Mouse (Mus musculus) kidney, embryonic 14.5 days (tissue): Measurements from ENCODE around the gene Rock2. TPM values are rescaled to one million over a fixed set of nuclear protein-coding genes. Genes with fewer than 3 reads are reported as not detected.

Experiments
- ATAC-seq: fragments of 200-750 bp; cut with Nextera tagmentation; 2 replicates; pipeline ENCODE4 v1.8.0; 2017; ENCODE audit warnings: moderate number of reproducible peaks, mild to moderate bottlenecking, moderate TSS enrichment, moderate library complexity; ENCODE audit not compliant: low FRiP score, low TSS enrichment
- H3K27ac ChIP-seq: fragments of 300-500 bp; sonication (generic); 2 replicates; pipeline ENCODE4 v1.5.1; 2014; ENCODE audit warnings: low read depth, mild to moderate bottlenecking, low read length, moderate library complexity, mixed read lengths
- H3K27me3 ChIP-seq: fragments of 300-500 bp; sonication (generic); 2 replicates; pipeline ENCODE4 v1.6.1; 2014; ENCODE audit warnings: mild to moderate bottlenecking, low read length; ENCODE audit not compliant: control insufficient read depth, insufficient read depth
- H3K36me3 ChIP-seq: fragments of 300-500 bp; sonication (generic); 2 replicates; pipeline ENCODE4 v1.6.1; 2014; ENCODE audit warnings: low read length, mixed read lengths; ENCODE audit not compliant: control insufficient read depth, insufficient read depth
- H3K4me1 ChIP-seq: fragments of 300-500 bp; sonication (generic); 2 replicates; pipeline ENCODE4 v1.6.1; 2014; ENCODE audit warnings: low read length, mixed read lengths; ENCODE audit not compliant: control insufficient read depth, insufficient read depth
- H3K4me2 ChIP-seq: fragments of 300-500 bp; sonication (generic); replicated peaks from 2 replicates; pipeline ENCODE4 v1.6.1; 2014; ENCODE audit warnings: low read depth, mild to moderate bottlenecking, low read length
- H3K4me3 ChIP-seq: fragments of 300-500 bp; sonication (generic); 2 replicates; pipeline ENCODE4 v1.5.1; 2014; ENCODE audit warnings: mild to moderate bottlenecking, low read length
- H3K9ac ChIP-seq: fragments of 300-500 bp; sonication (generic); 2 replicates; pipeline ENCODE4 v1.6.1; 2014; ENCODE audit warnings: low read depth, mild to moderate bottlenecking, low read length, moderate library complexity
- H3K9me3 ChIP-seq: fragments of 300-500 bp; sonication (generic); 2 replicates; pipeline ENCODE4 v1.6.1; 2016; ENCODE audit warnings: low read length; ENCODE audit not compliant: control insufficient read depth
- WGBS: fragments of 180-500 bp; shearing (Covaris S2); extraction: QIAGEN DNeasy Blood & Tissue Kit; methylation state at CpG from one replicate; pipeline ENCODE4 v1.1.7; 2014; 5-methylcytosine and 5-hydroxymethylcytosine counted together
- polyA plus RNA-seq: library from polyadenylated mRNA; unstranded; fragments of >200 nt; fragmentation: Nextera tagmentation; extraction: Ambion mirVana; gene quantifications from 2 replicates; pipeline ENCODE4 v1.2.1, GENCODE M21; 2014

Gene Rock2
- polyA plus RNA-seq, 1 experiment from 2014 or later, result 22.3 TPM

- Histone ChIP-seq H3K4me1 (no peaks in the 10 kb centered on the region), H3K27me3 (no peaks in the 10 kb centered on the region), H3K9ac (no peak overlapping the region), H3K4me3 (no peak overlapping the region), H3K27ac (no peak overlapping the region), H3K9me3 (no peaks in the 10 kb centered on the region), H3K4me2 (no peak overlapping the region), H3K36me3 (peaks cover 15% of the 10 kb centered on the region)
- no peak for ATAC-seq
- 93% methylated on average over 3 of the region's 3 CpGs for WGBS
These were observed 47.3 kb downstream of the Rock2 start for GRCm38 (mm10) chr12:16941976-16942375.

DNA sequence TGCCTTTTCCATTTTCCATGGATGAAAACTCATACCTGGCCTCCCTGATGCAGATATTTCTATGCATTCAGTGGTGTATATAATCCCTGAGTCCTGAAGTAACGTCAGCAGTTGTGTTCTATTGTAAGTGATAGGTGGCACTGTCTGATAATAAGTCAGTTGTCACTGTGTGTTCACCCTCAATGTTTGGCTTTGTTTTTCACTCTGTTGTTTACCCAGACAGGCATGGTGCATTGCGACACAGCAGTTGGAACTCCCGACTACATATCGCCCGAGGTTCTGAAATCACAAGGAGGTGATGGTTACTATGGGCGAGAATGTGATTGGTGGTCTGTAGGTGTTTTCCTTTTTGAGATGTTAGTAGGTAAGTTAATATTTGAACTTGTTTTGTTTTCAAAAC lies 53.5 kb downstream of the Rock2 start:
- H3K27ac ChIP-seq, result no peak overlapping the region
- WGBS, result 93% methylated on average over 6 of the region's 6 CpGs
- H3K4me1 ChIP-seq, result no peaks in the 10 kb centered on the region
- H3K9me3 ChIP-seq, result no peaks in the 10 kb centered on the region
- H3K27me3 ChIP-seq, result no peaks in the 10 kb centered on the region
- no peak for ATAC-seq
- no peak overlapping the region for H3K4me2 ChIP-seq
- H3K9ac ChIP-seq, result no peak overlapping the region
- H3K4me3 ChIP-seq, result no peak overlapping the region
- H3K36me3 ChIP-seq, result peaks cover 22% of the 10 kb centered on the region

GRCm38 (mm10) chr12:16958851-16959250 lies 64.2 kb downstream of the Rock2 start:
- Histone ChIP-seq H3K9me3 (no peaks in the 10 kb centered on the region), H3K4me1 (no peaks in the 10 kb centered on the region), H3K27ac (no peak overlapping the region), H3K9ac (no peak overlapping the region), H3K36me3 (peaks cover 55% of the 10 kb centered on the region), H3K27me3 (no peaks in the 10 kb centered on the region), H3K4me2 (no peak overlapping the region), H3K4me3 (no peak overlapping the region)
- WGBS, result 74% methylated on average over 1 of the region's 1 CpGs
- no peak for ATAC-seq

- Histone ChIP-seq H3K36me3 (peaks cover 45% of the 10 kb centered on the region), H3K4me3 (no peak overlapping the region), H3K9ac (no peak overlapping the region), H3K9me3 (no peaks in the 10 kb centered on the region), H3K27me3 (no peaks in the 10 kb centered on the region), H3K4me2 (no peak overlapping the region), H3K27ac (no peak overlapping the region), H3K4me1 (no peaks in the 10 kb centered on the region)
- 87% methylated on average over 2 of the region's 2 CpGs for WGBS
- ATAC-seq, result no peak
These were observed 68.7 kb downstream of the Rock2 start for GRCm38 (mm10) chr12:16963354-16963753.

DNA sequence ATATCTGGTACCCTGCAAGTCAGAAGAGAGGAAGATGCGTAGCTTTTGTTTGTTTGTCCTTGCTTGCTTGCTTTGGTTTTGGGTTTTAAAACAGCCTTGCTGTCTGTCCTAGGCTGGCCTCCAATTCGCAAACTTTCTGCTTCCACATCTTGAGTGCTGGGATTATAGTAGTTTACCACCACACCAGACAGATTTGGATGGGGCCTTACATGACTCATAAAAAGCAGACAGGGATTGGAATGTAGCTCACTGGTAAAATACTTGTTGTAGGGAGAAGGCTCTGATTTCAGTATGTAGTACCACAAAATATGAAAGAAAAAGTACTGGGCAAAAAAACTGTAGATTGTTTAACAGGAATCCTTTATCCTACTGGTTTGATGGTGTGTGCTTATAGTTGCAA lies 72.1 kb downstream of the Rock2 start:
- Histone ChIP-seq H3K4me1 (no peaks in the 10 kb centered on the region), H3K27me3 (no peaks in the 10 kb centered on the region), H3K4me3 (no peak overlapping the region), H3K36me3 (peaks cover 46% of the 10 kb centered on the region), H3K27ac (no peak overlapping the region), H3K4me2 (no peak overlapping the region), H3K9me3 (no peaks in the 10 kb centered on the region), H3K9ac (no peak overlapping the region)
- WGBS, result 96% methylated on average over 2 of the region's 2 CpGs
- no peak for ATAC-seq

GRCm38 (mm10) chr12:16977120-16977519 lies 82.4 kb downstream of the Rock2 start:
- H3K36me3 ChIP-seq, result peaks cover 83% of the 10 kb centered on the region
- ATAC-seq, result no peak

DNA sequence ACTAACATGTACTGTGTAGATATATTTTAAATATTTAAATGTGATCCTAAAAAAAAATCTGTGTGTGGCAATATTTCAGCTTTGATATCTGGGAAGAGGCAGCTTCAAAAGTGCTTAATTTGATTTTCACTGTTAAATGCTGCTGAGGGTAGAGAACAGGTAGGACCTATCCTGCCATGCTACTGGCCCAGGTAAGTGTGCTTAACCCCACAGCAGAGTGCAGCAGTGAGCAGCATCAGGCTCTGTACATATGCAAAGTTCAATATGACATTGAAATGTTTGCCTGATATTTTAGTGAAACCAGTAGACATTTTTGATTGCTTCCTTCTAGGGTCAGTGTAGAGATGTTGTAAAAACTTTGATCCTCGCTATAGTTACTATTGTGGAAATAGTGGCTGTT lies 91.1 kb downstream of the Rock2 start:
- Histone ChIP-seq H3K4me3 (no peak overlapping the region), H3K4me1 (no peaks in the 10 kb centered on the region), H3K9me3 (no peaks in the 10 kb centered on the region), H3K27ac (no peak overlapping the region), H3K27me3 (no peaks in the 10 kb centered on the region), H3K4me2 (no peak overlapping the region), H3K36me3 (peaks cover 29% of the 10 kb centered on the region), H3K9ac (no peak overlapping the region)
- ATAC-seq, result no peak
- 89% methylated on average over 1 of the region's 1 CpGs for WGBS

More at GRCm38 (mm10) chr12:16977120-16977519, 82.4 kb downstream of the Rock2 start:
- H3K4me2 ChIP-seq, result no peak overlapping the region
- no peak overlapping the region for H3K9ac ChIP-seq
- no peak overlapping the region for H3K4me3 ChIP-seq
- no peaks in the 10 kb centered on the region for H3K9me3 ChIP-seq
- H3K27me3 ChIP-seq, result no peaks in the 10 kb centered on the region
- no peak overlapping the region for H3K27ac ChIP-seq
- H3K4me1 ChIP-seq, result no peaks in the 10 kb centered on the region

- Histone ChIP-seq H3K4me1 (no peaks in the 10 kb centered on the region), H3K9me3 (no peaks in the 10 kb centered on the region), H3K36me3 (peaks cover 7% of the 10 kb centered on the region; the same call in 1 of the 2 replicates), H3K9ac (no peak overlapping the region), H3K27ac (no peak overlapping the region), H3K4me3 (no peak overlapping the region), H3K4me2 (no peak overlapping the region), H3K27me3 (no peaks in the 10 kb centered on the region)
- ATAC-seq, result no peak
- 85% methylated on average over 2 of the region's 2 CpGs for WGBS
These were observed 96.7 kb downstream of the Rock2 start for GRCm38 (mm10) chr12:16991376-16991775.

GRCm38 (mm10) chr12:16992355-16992754 lies 97.7 kb downstream of the Rock2 start:
- Histone ChIP-seq H3K4me2 (no peak overlapping the region), H3K9ac (no peak overlapping the region), H3K27ac (no peak overlapping the region), H3K36me3 (peaks cover 2% of the 10 kb centered on the region; the same call in 1 of the 2 replicates), H3K4me1 (no peaks in the 10 kb centered on the region), H3K27me3 (no peaks in the 10 kb centered on the region), H3K9me3 (no peaks in the 10 kb centered on the region), H3K4me3 (no peak overlapping the region)
- WGBS, result 96% methylated on average over 2 of the region's 2 CpGs
- no peak for ATAC-seq
